In the genomic region with DNA sequence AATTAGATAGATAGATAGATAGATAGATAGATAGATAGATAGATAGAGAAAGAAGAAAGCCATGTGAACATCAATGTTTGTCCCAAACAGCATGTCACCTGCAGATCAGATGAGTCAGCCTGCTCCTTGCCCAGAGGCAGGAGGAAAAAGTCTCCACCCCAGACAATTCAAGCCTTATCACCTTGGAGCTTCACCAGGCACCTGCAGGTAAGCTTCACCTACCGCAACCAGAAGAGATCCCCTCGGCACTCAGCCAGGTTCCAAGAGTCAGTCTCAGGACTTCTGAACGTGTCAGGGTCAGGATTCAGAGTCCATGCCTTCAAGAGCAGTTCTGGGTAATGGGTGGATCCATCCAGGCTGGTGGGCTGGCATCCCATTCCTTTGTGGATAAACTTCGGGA, we compare ENCODE assay signal across 38 mouse cellular contexts. TPM values are rescaled to one million over a fixed set of nuclear protein-coding genes. Genes with fewer than 3 reads are reported as not detected.
"Had no signal": no experiment of that assay in that cellular context is flagged by ENCODE, and none has a peak within 500 bp of the region (broad histone marks: within the 10 kb centered on the region; RNA-seq: fewer than 3 reads in every experiment).

No protein-coding gene starts in this region.

- ATAC-seq: forebrain, postnatal 0 days; hindbrain, postnatal 0 days; liver, embryonic 12.5 days had no signal

- H3K9ac ChIP-seq: forebrain, postnatal 0 days; heart, embryonic 12.5 days; hindbrain, embryonic 12.5 days; hindbrain, embryonic 15.5 days; kidney, embryonic 15.5 days; limb, embryonic 13.5 days; limb, embryonic 15.5 days; liver, embryonic 12.5 days; liver, embryonic 14.5 days had no signal

- DNase-seq: forebrain, postnatal 0 days; gastrocnemius, adult 2 months; gastrocnemius, postnatal 10 days; gastrocnemius, postnatal 25 days; heart, adult 18-20 months; heart, postnatal 10 days; heart, postnatal 4 days; kidney, adult 18-20 months; kidney, adult 8-10 months; kidney, postnatal 14 days; kidney, postnatal 36 days; layer of hippocampus, adult 9-11 months; layer of hippocampus, postnatal 36 days; left cerebral cortex, postnatal 4 days had no signal

- H3K36me3 ChIP-seq: heart, embryonic 10.5 days; heart, embryonic 12.5 days; hindbrain, embryonic 10.5 days; hindbrain, embryonic 12.5 days; hindbrain, embryonic 15.5 days; kidney, embryonic 15.5 days; limb, embryonic 13.5 days; limb, embryonic 15.5 days; liver, embryonic 12.5 days had no signal

- H3K4me2 ChIP-seq: heart, embryonic 12.5 days; hindbrain, embryonic 12.5 days; hindbrain, embryonic 15.5 days; kidney, embryonic 15.5 days; limb, embryonic 13.5 days; limb, embryonic 15.5 days; liver, embryonic 12.5 days had no signal

- H3K4me3 ChIP-seq: gastrocnemius, adult 2 months; heart, embryonic 10.5 days; heart, embryonic 12.5 days; hindbrain, embryonic 10.5 days; hindbrain, embryonic 12.5 days; hindbrain, embryonic 15.5 days; kidney, embryonic 15.5 days; limb, embryonic 13.5 days; limb, embryonic 15.5 days; liver, embryonic 12.5 days had no signal

- H3K27ac ChIP-seq: gastrocnemius, adult 2 months; heart, embryonic 10.5 days; hindbrain, embryonic 10.5 days; hindbrain, embryonic 12.5 days; hindbrain, embryonic 15.5 days; hindbrain, postnatal 0 days; kidney, embryonic 15.5 days; kidney, postnatal 0 days; limb, embryonic 13.5 days; limb, embryonic 15.5 days; liver, embryonic 12.5 days; liver, embryonic 14.5 days had no signal

- H3K4me1 ChIP-seq: heart, embryonic 10.5 days; heart, embryonic 12.5 days; hindbrain, embryonic 12.5 days; hindbrain, embryonic 15.5 days; kidney, embryonic 15.5 days; limb, embryonic 13.5 days; limb, embryonic 15.5 days; liver, embryonic 12.5 days had no signal

- H3K27me3 ChIP-seq: hindbrain, embryonic 12.5 days; hindbrain, embryonic 15.5 days; kidney, embryonic 15.5 days; limb, embryonic 13.5 days; limb, embryonic 15.5 days; liver, embryonic 12.5 days had no signal

- H3K9me3 ChIP-seq: heart, embryonic 10.5 days; heart, embryonic 12.5 days; hindbrain, embryonic 10.5 days; hindbrain, embryonic 12.5 days; hindbrain, embryonic 15.5 days; kidney, embryonic 15.5 days; limb, embryonic 13.5 days; limb, embryonic 15.5 days; liver, embryonic 12.5 days had no signal

RNA-seq across cellular contexts. Expression of gene Edn2, which starts 18.1 kb away (rescaled TPM):
- total RNA-seq: forebrain, postnatal 0 days; gastrocnemius, adult 2 months; gastrocnemius, postnatal 10 days; gastrocnemius, postnatal 25 days; gastrocnemius, postnatal 4 days; granulocyte monocyte progenitor cell, adult 5-6 weeks; heart, adult 18-20 months; heart, adult 8-10 months; heart, postnatal 10 days; heart, postnatal 25 days; heart, postnatal 4 days; layer of hippocampus, adult 18-20 months; layer of hippocampus, adult 8-10 months; layer of hippocampus, postnatal 14 days; layer of hippocampus, postnatal 36 days; left cerebral cortex, adult 18-20 months; left cerebral cortex, postnatal 10 days; left cerebral cortex, postnatal 25 days; left cerebral cortex, postnatal 4 days; liver, adult 2 months had no signal
- polyA plus RNA-seq: hindbrain, embryonic 12.5 days; kidney, postnatal 0 days; limb, embryonic 11.5 days; liver, adult 2 months had no signal
